Comparison of ENCODE assay signal across 26 mouse cellular contexts in genomic region chr10:9229116-9229515, GRCm38 (mm10).
"Had no signal": no experiment of that assay in that cellular context is flagged by ENCODE, and none has a peak within 500 bp of the region (broad histone marks: within the 10 kb centered on the region; RNA-seq: fewer than 3 reads in every experiment).

No protein-coding gene starts in this region.

- H3K4me2 ChIP-seq: heart, embryonic 12.5 days; hindbrain, embryonic 12.5 days; hindbrain, embryonic 14.5 days; intestine, embryonic 15.5 days; limb, embryonic 12.5 days; liver, embryonic 11.5 days; liver, embryonic 13.5 days; liver, embryonic 15.5 days had no signal

- H3K4me3 ChIP-seq: heart, embryonic 10.5 days; heart, embryonic 12.5 days; hindbrain, embryonic 10.5 days; hindbrain, embryonic 12.5 days; intestine, embryonic 15.5 days; left cerebral cortex, adult 2 months; limb, embryonic 10.5 days; limb, embryonic 12.5 days; liver, embryonic 13.5 days; liver, embryonic 15.5 days had no signal

- ATAC-seq: hindbrain, embryonic 16.5 days; inflammation-experienced regulatory T-cells, adult 6 months; intestine, embryonic 15.5 days; intestine, postnatal 0 days; liver, postnatal 0 days had no signal

- H3K9ac ChIP-seq: heart, embryonic 12.5 days; hindbrain, embryonic 12.5 days; hindbrain, embryonic 14.5 days; intestine, embryonic 15.5 days; limb, embryonic 12.5 days; liver, embryonic 13.5 days; liver, embryonic 15.5 days; liver, postnatal 0 days had no signal

- H3K27me3 ChIP-seq: heart, embryonic 12.5 days; hindbrain, embryonic 12.5 days; intestine, embryonic 15.5 days; limb, embryonic 12.5 days; liver, embryonic 13.5 days; liver, embryonic 15.5 days had no signal

- H3K27ac ChIP-seq: heart, embryonic 10.5 days; hindbrain, embryonic 10.5 days; hindbrain, embryonic 12.5 days; hindbrain, embryonic 14.5 days; intestine, embryonic 15.5 days; left cerebral cortex, adult 2 months; limb, embryonic 10.5 days; limb, embryonic 12.5 days; liver, embryonic 13.5 days; liver, embryonic 15.5 days had no signal

- H3K36me3 ChIP-seq: heart, embryonic 10.5 days; heart, embryonic 12.5 days; hindbrain, embryonic 10.5 days; hindbrain, embryonic 12.5 days; intestine, embryonic 15.5 days; limb, embryonic 10.5 days; limb, embryonic 12.5 days; liver, embryonic 13.5 days; liver, embryonic 15.5 days had no signal

- DNase-seq: gastrocnemius, postnatal 25 days; heart, adult 18-20 months; heart, postnatal 10 days; heart, postnatal 4 days; kidney, adult 18-20 months; kidney, postnatal 10 days; kidney, postnatal 25 days; kidney, postnatal 4 days; liver; liver, embryonic 13.5 days; liver, postnatal 0 days; lung, adult 2 months had no signal

- H3K9me3 ChIP-seq: heart, embryonic 10.5 days; heart, embryonic 12.5 days; hindbrain, embryonic 10.5 days; hindbrain, embryonic 12.5 days; intestine, embryonic 15.5 days; limb, embryonic 10.5 days; limb, embryonic 12.5 days; liver, embryonic 13.5 days; liver, embryonic 15.5 days had no signal

- H3K4me1 ChIP-seq: heart, embryonic 10.5 days; heart, embryonic 12.5 days; hindbrain, embryonic 10.5 days; hindbrain, embryonic 12.5 days; intestine, embryonic 15.5 days; limb, embryonic 10.5 days; limb, embryonic 12.5 days; liver, embryonic 13.5 days; liver, embryonic 15.5 days had no signal
